Comparison of ENCODE assay signal across 12 mouse cellular contexts in genomic region chr13:111932464-111932863, GRCm38 (mm10).
"Had no signal": no experiment of that assay in that cellular context is flagged by ENCODE, and none has a peak within 500 bp of the region (broad histone marks: within the 10 kb centered on the region; RNA-seq: fewer than 3 reads in every experiment).

No protein-coding gene starts in this region.

- DNase-seq: liver; lung, postnatal 14 days; midbrain, embryonic 14.5 days; thymus, postnatal 14 days had no signal

- H3K9me3 ChIP-seq: hindbrain, embryonic 15.5 days; limb, embryonic 12.5 days; lung, embryonic 15.5 days; neural tube, embryonic 12.5 days had no signal

- ATAC-seq: intestine, embryonic 16.5 days had no signal

- H3K4me2 ChIP-seq: hindbrain, embryonic 15.5 days; limb, embryonic 12.5 days; lung, embryonic 15.5 days; neural tube, embryonic 12.5 days had no signal

- H3K27me3 ChIP-seq: hindbrain, embryonic 15.5 days; limb, embryonic 12.5 days; lung, embryonic 15.5 days; neural tube, embryonic 12.5 days had no signal

- H3K4me3 ChIP-seq: hindbrain, embryonic 15.5 days; layer of hippocampus, adult 2 months; limb, embryonic 12.5 days; lung, embryonic 15.5 days; myocyte; neural tube, embryonic 12.5 days had no signal

- H3K9ac ChIP-seq: hindbrain, embryonic 15.5 days; limb, embryonic 12.5 days; lung, embryonic 15.5 days; neural tube, embryonic 12.5 days had no signal

- H3K27ac ChIP-seq: hindbrain, embryonic 15.5 days; layer of hippocampus, adult 2 months; limb, embryonic 12.5 days; lung, embryonic 15.5 days; neural tube, embryonic 12.5 days; stomach, postnatal 0 days had no signal

- H3K36me3 ChIP-seq: hindbrain, embryonic 15.5 days; limb, embryonic 12.5 days; lung, embryonic 15.5 days; neural tube, embryonic 12.5 days had no signal
